Mouse (Mus musculus) kidney, postnatal 10 days (tissue): ENCODE measurements around the gene Enox1.
"Not testable (repeated sequence)": the region's sequence is repeated elsewhere in the genome, so short reads cannot be mapped to it uniquely, and the experiment has no call there.

Experiments
- DNase-seq: peaks from one replicate; pipeline ENCODE4 v3.0.0; 2021; ENCODE audit warnings: mixed read lengths

The Enox1 gene

DNA sequence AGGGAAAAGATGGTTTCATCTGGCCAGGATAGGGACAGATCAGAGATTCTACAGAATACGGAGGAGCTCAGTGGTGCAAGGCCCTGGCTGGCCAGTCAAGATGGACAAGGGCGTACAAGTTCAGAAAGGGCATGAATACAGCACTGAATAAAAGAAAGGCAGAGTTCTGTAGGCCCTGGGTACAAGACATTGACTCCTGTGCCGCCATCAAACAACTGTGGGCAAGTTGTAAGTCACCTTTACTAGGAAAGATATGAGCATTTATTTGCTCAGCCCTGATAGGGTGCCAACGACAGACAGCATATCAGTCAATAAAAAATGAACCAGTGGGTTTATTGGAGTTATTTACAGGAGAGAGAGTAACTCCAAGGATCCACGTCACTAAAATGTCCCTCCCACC, 373.1 kb downstream of the Enox1 start:
- no peak for DNase-seq

GRCm38 (mm10) chr14:77533638-77534037, 377.1 kb downstream of the Enox1 start:
- DNase-seq, result no peak

DNA sequence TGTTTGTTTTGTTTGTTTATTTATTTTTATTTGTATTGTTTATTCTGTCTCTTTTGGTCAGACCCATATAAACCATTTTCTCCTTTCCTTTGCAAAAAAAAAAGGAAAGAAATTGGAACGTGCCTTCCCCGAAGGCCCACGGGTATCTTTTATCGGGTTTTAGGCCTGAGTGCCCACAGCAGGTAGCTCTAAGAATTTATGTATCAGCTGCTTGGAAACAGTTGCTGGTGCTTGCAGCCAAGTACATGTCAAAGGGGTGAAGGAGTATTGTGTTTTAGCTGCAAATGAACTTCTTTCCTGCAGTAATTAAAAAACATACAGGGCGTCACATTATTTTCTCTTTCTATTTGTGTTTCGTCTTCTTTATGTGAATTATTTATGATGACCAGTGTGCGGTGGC, 377.6 kb downstream of the Enox1 start:
- no peak for DNase-seq

- no peak for DNase-seq
Observed at GRCm38 (mm10) chr14:77536592-77536991, 380.0 kb downstream of the Enox1 start.

GRCm38 (mm10) chr14:77539563-77539962, 383.0 kb downstream of the Enox1 start:
- DNase-seq, result not testable (repeated sequence)

- DNase-seq, result no peak
Observed at GRCm38 (mm10) chr14:77541925-77542324, 385.4 kb downstream of the Enox1 start.

DNA sequence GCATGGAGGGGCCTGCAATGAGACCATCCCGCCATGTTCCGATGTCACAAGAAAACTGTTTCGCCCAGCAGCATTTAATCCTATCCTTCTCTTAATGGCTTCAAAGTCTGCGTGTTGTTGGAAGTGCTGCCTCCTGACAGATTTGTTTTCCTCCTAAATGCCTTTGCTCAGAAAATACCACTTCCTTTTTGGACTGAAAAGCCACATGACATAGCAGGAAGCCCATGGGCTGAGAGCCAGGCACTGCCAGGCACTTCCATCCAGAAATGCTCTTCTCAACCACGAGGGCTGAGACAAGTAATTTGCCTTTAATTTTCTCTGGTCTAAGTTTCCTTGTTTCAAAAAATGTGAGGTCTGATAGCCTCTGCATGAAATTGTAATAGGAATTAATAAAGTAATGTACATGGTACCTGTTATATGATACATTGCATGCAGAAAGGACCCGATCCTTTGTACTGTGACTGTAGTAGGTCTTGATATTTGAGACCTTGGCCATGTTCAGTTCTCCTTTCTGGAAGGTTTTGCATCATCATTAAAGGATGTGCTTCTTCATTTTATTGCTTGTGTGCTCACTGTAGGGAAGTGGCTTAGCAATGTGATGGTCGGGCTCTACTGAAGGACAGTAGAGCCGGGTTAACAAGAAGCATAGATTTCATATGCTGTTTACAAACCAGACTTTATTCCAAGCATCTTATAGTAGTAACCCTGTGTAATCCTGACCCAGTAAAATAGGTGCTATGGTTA, 390.1 kb downstream of the Enox1 start:
- DNase-seq, result peak; percentile 37

- DNase-seq, result no peak
Observed at GRCm38 (mm10) chr14:77547351-77547750, 390.8 kb downstream of the Enox1 start.

GRCm38 (mm10) chr14:77548963-77549362, 392.4 kb downstream of the Enox1 start:
- no peak for DNase-seq

- no peak for DNase-seq
Observed at GRCm38 (mm10) chr14:77557446-77558070, 401.0 kb downstream of the Enox1 start.

DNA sequence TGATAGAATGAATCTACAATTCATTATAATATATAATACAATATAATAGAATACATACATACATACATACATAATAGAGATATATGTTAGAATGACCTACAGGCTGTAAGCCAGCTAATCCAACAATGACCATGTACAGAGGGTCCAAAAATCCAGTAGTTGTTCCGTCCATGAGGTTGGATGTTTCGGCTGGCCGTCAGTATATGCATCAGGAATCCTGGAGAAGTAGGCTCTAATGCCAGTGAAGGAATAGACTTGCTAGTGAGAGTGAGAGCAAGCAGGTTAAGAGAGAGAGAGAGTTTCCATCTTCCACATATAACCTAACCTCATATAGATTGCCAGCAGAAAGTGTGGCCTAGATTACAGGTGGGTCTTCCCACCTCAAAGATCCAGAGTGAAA, 402.3 kb downstream of the Enox1 start:
- DNase-seq, result no peak

- DNase-seq, result no peak
Observed at GRCm38 (mm10) chr14:77559792-77560191, 403.2 kb downstream of the Enox1 start.

DNA sequence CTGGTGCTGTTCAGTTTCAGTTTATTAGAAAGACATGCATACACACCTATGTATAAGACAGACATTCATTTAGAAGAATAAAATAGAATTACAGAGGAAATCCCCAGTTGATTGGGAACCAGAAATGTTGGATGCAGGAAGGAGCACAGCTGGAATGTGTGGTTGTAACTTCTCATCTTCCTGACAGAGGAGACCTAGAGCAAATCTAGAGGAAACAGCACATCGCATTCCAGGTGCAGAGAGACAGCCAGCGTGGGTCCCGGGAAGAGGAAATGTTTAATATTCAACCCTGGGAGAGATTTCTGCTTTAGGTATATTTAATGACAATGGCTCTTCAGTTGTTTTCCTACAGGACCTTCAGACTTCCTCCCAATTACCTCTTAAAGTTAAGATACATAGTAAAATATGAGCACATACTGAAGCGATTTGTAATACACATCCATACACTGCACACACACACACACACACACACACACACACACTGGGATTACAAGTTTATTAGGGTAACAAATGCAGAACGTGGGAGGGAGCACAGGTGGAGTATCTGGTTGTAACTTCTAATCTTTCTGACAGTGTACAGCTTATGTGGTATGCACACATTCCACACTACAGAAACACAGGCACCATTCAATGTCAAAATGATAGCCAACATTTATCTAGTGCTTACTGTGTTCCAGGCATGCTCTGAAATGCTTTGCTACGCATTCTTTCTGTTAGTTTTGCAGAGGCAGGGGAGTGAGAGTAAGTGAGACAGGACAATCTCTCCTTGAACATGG, 405.4 kb downstream of the Enox1 start:
- no peak for DNase-seq

- no peak for DNase-seq
Observed at GRCm38 (mm10) chr14:77563922-77564321, 407.4 kb downstream of the Enox1 start.

GRCm38 (mm10) chr14:77567120-77567519, 410.6 kb downstream of the Enox1 start:
- no peak for DNase-seq

- DNase-seq, result no peak
Observed at GRCm38 (mm10) chr14:77574436-77574835, 417.9 kb downstream of the Enox1 start.

DNA sequence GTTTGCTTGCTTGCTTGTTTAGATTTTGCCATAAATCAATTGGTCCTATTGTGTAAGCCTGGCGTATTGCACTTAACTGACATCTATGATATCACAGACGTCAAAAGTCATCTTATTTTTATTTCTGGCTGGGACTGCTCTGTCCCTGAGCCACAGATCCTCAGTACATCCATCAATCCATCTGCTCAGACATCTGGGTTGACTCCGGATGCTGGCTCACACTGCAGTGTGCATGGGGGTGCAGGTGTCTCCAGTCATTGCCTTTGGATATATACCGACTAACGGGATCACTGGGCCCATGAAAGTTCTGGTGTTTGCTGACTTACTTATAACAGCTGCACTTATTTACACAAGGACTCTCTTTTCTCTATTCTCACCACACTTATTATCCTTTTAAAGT, 419.8 kb downstream of the Enox1 start:
- no peak for DNase-seq

- no peak for DNase-seq
Observed at GRCm38 (mm10) chr14:77577481-77578251, 421.1 kb downstream of the Enox1 start.

DNA sequence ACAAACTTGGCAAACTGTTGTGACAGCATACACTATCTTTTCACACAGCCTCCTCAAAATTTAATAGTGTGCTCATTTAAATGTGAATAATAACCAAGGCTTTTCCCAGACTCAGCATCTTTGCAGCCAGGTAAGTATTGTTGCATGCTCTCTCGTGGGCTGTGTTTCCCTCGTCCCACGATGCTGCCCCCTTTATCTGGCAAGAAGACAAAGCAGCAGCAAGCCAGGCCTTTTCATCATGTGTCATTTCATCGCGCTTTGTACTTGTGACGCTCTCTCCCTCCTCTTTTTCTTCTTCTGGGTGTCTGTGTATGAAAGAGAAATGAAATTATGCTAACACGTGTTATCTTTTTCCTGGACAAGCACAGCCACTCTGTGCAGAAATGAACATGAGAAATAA, 421.8 kb downstream of the Enox1 start:
- no peak for DNase-seq

DNA sequence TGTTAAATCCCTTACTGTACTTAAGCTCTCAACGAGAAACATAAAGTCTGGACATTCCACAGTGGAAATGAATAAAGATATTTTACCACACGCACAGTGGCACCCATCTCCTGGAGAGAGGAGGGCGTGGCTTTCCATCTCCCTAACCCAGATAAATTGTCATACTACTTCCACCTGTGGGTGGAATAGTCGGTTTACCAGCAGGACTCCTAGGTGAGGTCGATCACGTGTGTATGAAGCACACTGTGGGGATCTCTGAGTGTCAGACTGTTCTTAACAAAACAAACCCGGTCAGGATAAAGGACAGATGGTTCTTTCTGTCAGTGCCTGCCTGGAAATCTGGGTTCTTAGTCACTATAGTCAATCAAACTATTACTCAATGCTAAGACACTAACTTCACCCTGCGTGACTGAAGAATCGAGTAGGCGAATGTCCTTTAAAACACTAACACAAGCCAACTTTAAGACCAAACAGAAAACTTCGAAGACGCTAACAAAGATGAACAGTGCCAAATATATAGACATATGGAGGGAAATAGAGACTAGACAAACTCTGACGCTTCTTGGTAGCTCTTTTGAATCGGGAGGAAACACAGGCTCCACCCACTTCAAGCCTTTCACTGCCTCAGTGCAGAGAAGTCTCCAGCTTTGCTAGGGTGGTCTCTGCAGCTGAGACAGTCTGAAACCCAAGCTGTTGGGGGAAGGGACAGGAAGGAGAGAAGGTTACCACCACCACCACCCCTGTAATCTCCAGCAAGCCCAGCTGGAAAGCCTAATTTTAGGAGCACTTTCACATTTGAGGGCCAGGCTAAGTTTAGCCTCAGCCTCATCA, 423.8 kb downstream of the Enox1 start:
- no peak for DNase-seq

DNA sequence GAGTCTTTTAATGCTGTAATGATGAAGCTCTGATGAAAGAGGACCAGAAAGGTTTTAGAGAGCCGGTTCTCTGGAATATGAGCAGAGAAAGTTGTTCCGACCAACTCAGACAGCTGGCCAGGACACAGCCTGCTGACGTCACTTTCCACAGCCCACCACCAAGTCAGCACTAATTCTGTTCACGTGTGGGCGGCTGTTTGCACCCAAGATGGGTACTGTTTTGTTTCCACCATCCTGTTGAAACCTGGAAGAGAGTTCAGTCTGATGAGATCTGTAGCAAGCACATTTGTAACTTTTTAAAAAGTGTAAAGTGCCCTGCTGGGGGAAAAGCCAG, 424.3 kb downstream of the Enox1 start:
- no peak for DNase-seq

GRCm38 (mm10) chr14:77581616-77582015, 425.1 kb downstream of the Enox1 start:
- DNase-seq, result no peak
